Mouse (Mus musculus): ENCODE measurements around the gene Cd300lf.

GRCm38 (mm10) chr11:115164341-115164975 is 30.7 kb upstream of the Cd300lf start:
- TF ChIP-seq CTCF (IDR thresholded peaks at IDR 0.05; ENCODE audit: low read depth) (no peak), EP300 (IDR thresholded peaks at IDR 0.05; ENCODE audit: low read depth) (no peak)
